Mouse (Mus musculus): ENCODE data around the gene Kazn. TPM values are rescaled to one million over a fixed set of nuclear protein-coding genes. Genes with fewer than 3 reads are reported as not detected.

Kazn gene
- polyA plus RNA-seq, 1 experiment from 2014 or later = 18.3 TPM

- Histone ChIP-seq H3K9me3 (replicated peaks) (no peaks in the 10 kb centered on the region), H3K9ac (no peak overlapping the region), H3K27me3 (peaks cover 16% of the 10 kb centered on the region), H3K36me3 (ENCODE audit: poor library complexity, severe bottlenecking) (no peaks in the 10 kb centered on the region), H3K4me1 (peaks cover 16% of the 10 kb centered on the region), H3K27ac (no peak overlapping the region), H3K4me3 (no peak overlapping the region), H3K4me2 (no peak overlapping the region)
- no peak for ATAC-seq
- 51% methylated on average over 18 of the region's 18 CpGs for WGBS
Observed at GRCm38 (mm10) chr4:142077572-142078271, 161.5 kb downstream of the Kazn start.

GRCm38 (mm10) chr4:142076883-142077282 is 162.3 kb downstream of the Kazn start:
- Histone ChIP-seq H3K27ac (no peak overlapping the region), H3K36me3 (ENCODE audit: poor library complexity, severe bottlenecking) (no peaks in the 10 kb centered on the region), H3K4me2 (no peak overlapping the region), H3K9ac (no peak overlapping the region), H3K9me3 (replicated peaks) (no peaks in the 10 kb centered on the region), H3K4me3 (no peak overlapping the region), H3K27me3 (peaks cover 11% of the 10 kb centered on the region), H3K4me1 (peaks cover 16% of the 10 kb centered on the region)
- 59% methylated on average over 1 of the region's 1 CpGs for WGBS
- ATAC-seq = no peak

- Histone ChIP-seq H3K4me2 (no peak overlapping the region), H3K9ac (no peak overlapping the region), H3K36me3 (ENCODE audit: poor library complexity, severe bottlenecking) (no peaks in the 10 kb centered on the region), H3K9me3 (replicated peaks) (no peaks in the 10 kb centered on the region), H3K27me3 (peaks cover 16% of the 10 kb centered on the region), H3K4me1 (peaks cover 12% of the 10 kb centered on the region), H3K27ac (no peak overlapping the region), H3K4me3 (no peak overlapping the region)
- no peak for ATAC-seq
- 85% methylated on average over 11 of the region's 11 CpGs for WGBS
Observed at GRCm38 (mm10) chr4:142075931-142076330, 163.3 kb downstream of the Kazn start.

DNA sequence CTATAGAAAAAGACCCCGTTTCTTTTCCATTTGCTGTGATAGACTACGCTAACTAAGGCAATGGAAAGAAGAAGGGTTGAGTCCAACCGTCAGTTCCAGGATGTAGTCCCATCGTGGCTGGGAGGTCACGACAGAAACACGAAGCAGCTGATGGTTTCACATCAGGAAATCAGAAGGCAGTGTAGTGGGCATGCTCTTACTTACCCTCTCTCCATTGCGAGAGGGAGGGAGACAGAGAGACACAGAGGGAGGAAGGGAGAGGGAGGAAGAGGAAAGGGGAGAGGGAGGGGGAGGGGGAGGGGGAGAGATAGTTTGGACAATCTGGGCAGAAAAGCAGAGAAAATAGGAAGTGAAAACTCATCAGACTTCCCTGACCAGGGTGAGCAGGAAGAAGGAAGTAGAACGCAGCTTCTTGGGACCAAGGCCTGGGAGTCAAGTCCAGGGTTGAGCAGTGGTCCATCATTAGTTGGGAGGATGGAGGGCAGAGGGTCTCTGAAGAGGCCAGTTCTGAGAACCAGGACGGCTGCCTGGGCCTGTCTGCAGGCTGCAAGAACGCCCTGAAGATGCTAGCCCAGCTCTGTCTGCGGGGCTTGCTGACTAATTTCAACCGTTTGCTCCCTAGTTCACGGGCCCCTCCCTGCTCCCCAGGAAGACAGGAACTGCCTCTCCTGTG is 165.0 kb downstream of the Kazn start:
- no peak overlapping the region for H3K9ac ChIP-seq
- no peak for ATAC-seq
- H3K4me1 ChIP-seq = peaks cover 9% of the 10 kb centered on the region
- H3K4me2 ChIP-seq = no peak overlapping the region
- no peaks in the 10 kb centered on the region for H3K9me3 ChIP-seq (replicated peaks)
- no peaks in the 10 kb centered on the region for H3K36me3 ChIP-seq (ENCODE audit: poor library complexity, severe bottlenecking)
- WGBS = 65% methylated on average over 13 of the region's 13 CpGs
- H3K27ac ChIP-seq = no peak overlapping the region
- H3K27me3 ChIP-seq = peaks cover 26% of the 10 kb centered on the region
- no peak overlapping the region for H3K4me3 ChIP-seq

- H3K4me2 ChIP-seq = no peak overlapping the region
- no peaks in the 10 kb centered on the region for H3K36me3 ChIP-seq (ENCODE audit: poor library complexity, severe bottlenecking)
- no peak for ATAC-seq
- 12% methylated on average over 18 of the region's 18 CpGs for WGBS
- peaks cover 11% of the 10 kb centered on the region for H3K4me1 ChIP-seq
- peaks cover 33% of the 10 kb centered on the region for H3K27me3 ChIP-seq
- H3K9ac ChIP-seq = no peak overlapping the region
- H3K9me3 ChIP-seq (replicated peaks) = no peaks in the 10 kb centered on the region
- H3K27ac ChIP-seq = no peak overlapping the region; the same call in 1 of the 2 replicates
- no peak overlapping the region for H3K4me3 ChIP-seq
Observed at GRCm38 (mm10) chr4:142071243-142071991, 167.8 kb downstream of the Kazn start.

- ATAC-seq = no peak
- Histone ChIP-seq H3K4me1 (peaks cover 15% of the 10 kb centered on the region), H3K4me3 (no peak overlapping the region), H3K36me3 (ENCODE audit: poor library complexity, severe bottlenecking) (no peaks in the 10 kb centered on the region), H3K9me3 (replicated peaks) (no peaks in the 10 kb centered on the region), H3K9ac (no peak overlapping the region), H3K27ac (no peak overlapping the region; the same call in 1 of the 2 replicates), H3K4me2 (no peak overlapping the region), H3K27me3 (peaks cover 33% of the 10 kb centered on the region)
- WGBS = 12% methylated on average over 8 of the region's 8 CpGs
Observed at GRCm38 (mm10) chr4:142070840-142071239, 168.4 kb downstream of the Kazn start.

GRCm38 (mm10) chr4:142068899-142069812 is 170.0 kb downstream of the Kazn start:
- Histone ChIP-seq H3K9me3 (replicated peaks) (no peaks in the 10 kb centered on the region), H3K27ac (no peak overlapping the region), H3K36me3 (ENCODE audit: poor library complexity, severe bottlenecking) (no peaks in the 10 kb centered on the region), H3K4me2 (no peak overlapping the region), H3K27me3 (peaks cover 33% of the 10 kb centered on the region), H3K9ac (no peak overlapping the region), H3K4me1 (peaks cover 15% of the 10 kb centered on the region), H3K4me3 (no peak overlapping the region)
- WGBS = 14% methylated on average over 18 of the region's 18 CpGs
- 0 out of 2 replicates have a peak, but pooled peaks have one; percentile 30 for ATAC-seq

GRCm38 (mm10) chr4:142066576-142066975 is 172.6 kb downstream of the Kazn start:
- no peak overlapping the region for H3K4me2 ChIP-seq
- no peak for ATAC-seq
- H3K27ac ChIP-seq = no peak overlapping the region
- H3K4me3 ChIP-seq = no peak overlapping the region
- H3K27me3 ChIP-seq = peaks cover 23% of the 10 kb centered on the region
- no peaks in the 10 kb centered on the region for H3K9me3 ChIP-seq (replicated peaks)
- 28% methylated on average over 4 of the region's 4 CpGs for WGBS
- peaks cover 15% of the 10 kb centered on the region for H3K4me1 ChIP-seq
- H3K9ac ChIP-seq = no peak overlapping the region
- no peaks in the 10 kb centered on the region for H3K36me3 ChIP-seq (ENCODE audit: poor library complexity, severe bottlenecking)

GRCm38 (mm10) chr4:142065835-142066234 is 173.4 kb downstream of the Kazn start:
- WGBS = 78% methylated on average over 6 of the region's 6 CpGs
- ATAC-seq = no peak
- Histone ChIP-seq H3K4me2 (no peak overlapping the region), H3K36me3 (ENCODE audit: poor library complexity, severe bottlenecking) (no peaks in the 10 kb centered on the region), H3K9ac (no peak overlapping the region), H3K27me3 (peaks cover 15% of the 10 kb centered on the region), H3K9me3 (replicated peaks) (no peaks in the 10 kb centered on the region), H3K4me1 (peaks cover 16% of the 10 kb centered on the region), H3K4me3 (no peak overlapping the region), H3K27ac (no peak overlapping the region)

GRCm38 (mm10) chr4:142065270-142065669 is 173.9 kb downstream of the Kazn start:
- 81% methylated on average over 8 of the region's 8 CpGs for WGBS
- H3K4me3 ChIP-seq = no peak overlapping the region
- H3K9me3 ChIP-seq (replicated peaks) = no peaks in the 10 kb centered on the region
- no peak overlapping the region for H3K4me2 ChIP-seq
- peaks cover 18% of the 10 kb centered on the region for H3K4me1 ChIP-seq
- H3K27me3 ChIP-seq = peaks cover 10% of the 10 kb centered on the region
- H3K9ac ChIP-seq = no peak overlapping the region
- no peak for ATAC-seq
- no peak overlapping the region for H3K27ac ChIP-seq
- H3K36me3 ChIP-seq (ENCODE audit: poor library complexity, severe bottlenecking) = no peaks in the 10 kb centered on the region

DNA sequence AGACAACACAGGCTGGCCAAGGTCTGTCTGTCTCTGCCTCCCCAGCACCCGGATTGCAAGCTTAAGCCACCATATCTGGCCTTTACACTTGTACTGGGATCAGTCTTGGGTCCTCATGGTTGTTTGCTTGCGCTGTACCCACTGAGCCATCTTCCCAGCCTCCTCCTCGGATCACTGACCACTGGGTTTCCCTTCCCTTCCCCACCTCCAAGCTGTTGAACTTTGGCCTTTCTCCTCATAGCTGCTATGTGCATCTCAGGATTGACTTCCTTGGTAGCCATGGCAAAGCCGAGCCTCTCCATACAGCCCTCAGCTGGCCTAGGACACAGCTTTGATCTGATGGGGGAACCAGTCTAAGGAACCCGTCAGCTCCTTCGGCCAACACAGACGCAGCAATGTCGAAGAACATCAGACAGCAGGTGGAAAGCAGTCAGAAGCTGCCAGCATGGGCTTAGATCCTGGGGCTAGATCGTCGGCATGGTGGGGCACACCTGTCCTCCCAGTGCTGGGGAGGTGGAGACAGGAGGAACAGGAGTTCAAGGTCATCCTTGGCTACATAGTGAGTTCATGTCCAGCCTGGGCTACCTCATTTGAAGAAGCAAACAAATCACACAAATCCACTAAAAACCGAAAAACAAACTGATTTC is 174.5 kb downstream of the Kazn start:
- Histone ChIP-seq H3K27me3 (peaks cover 7% of the 10 kb centered on the region), H3K36me3 (ENCODE audit: poor library complexity, severe bottlenecking) (no peaks in the 10 kb centered on the region), H3K27ac (no peak overlapping the region), H3K4me3 (no peak overlapping the region), H3K9ac (no peak overlapping the region), H3K4me2 (no peak overlapping the region), H3K9me3 (replicated peaks) (no peaks in the 10 kb centered on the region), H3K4me1 (peaks cover 18% of the 10 kb centered on the region)
- ATAC-seq = no peak
- WGBS = 89% methylated on average over 11 of the region's 11 CpGs

Data from forebrain, embryonic 13.5 days (tissue).